Mouse (Mus musculus): ENCODE data around the gene Zc3h7a. TPM values are rescaled to one million over a fixed set of nuclear protein-coding genes. Genes with fewer than 3 reads are reported as not detected.
"Not testable (repeated sequence)": the region's sequence is repeated elsewhere in the genome, so short reads cannot be mapped to it uniquely, and the experiment has no call there.

The Zc3h7a gene
- polyA plus RNA-seq, 1 experiment from 2014 or later, result 100 TPM

- Histone ChIP-seq H3K4me1 (replicated peaks; ENCODE audit: control insufficient read depth, insufficient read depth, low read length) (no peaks in the 10 kb centered on the region; the same call in 1 of the 2 replicates), H3K9ac (ENCODE audit: low read length) (no peak overlapping the region), H3K27ac (ENCODE audit: low read depth, low read length) (no peak overlapping the region), H3K9me3 (ENCODE audit: control insufficient read depth, low read length) (no peaks in the 10 kb centered on the region), H3K27me3 (ENCODE audit: control insufficient read depth, insufficient read depth, low read length) (no peaks in the 10 kb centered on the region), H3K36me3 (ENCODE audit: control insufficient read depth, insufficient read depth, low read length) (no peaks in the 10 kb centered on the region), H3K4me3 (ENCODE audit: low read depth, low read length) (no peak overlapping the region), H3K4me2 (ENCODE audit: low read depth, low read length, severe bottlenecking) (no peak overlapping the region)
- no peak for DNase-seq (ENCODE audit: low spot score)
- no peak for ATAC-seq (replicated peaks; ENCODE audit: low FRiP score)
- 86% methylated on average over 6 of the region's 6 CpGs for WGBS
Measured at GRCm38 (mm10) chr16:11171679-11172078, 4.5 kb downstream of the Zc3h7a start.

DNA sequence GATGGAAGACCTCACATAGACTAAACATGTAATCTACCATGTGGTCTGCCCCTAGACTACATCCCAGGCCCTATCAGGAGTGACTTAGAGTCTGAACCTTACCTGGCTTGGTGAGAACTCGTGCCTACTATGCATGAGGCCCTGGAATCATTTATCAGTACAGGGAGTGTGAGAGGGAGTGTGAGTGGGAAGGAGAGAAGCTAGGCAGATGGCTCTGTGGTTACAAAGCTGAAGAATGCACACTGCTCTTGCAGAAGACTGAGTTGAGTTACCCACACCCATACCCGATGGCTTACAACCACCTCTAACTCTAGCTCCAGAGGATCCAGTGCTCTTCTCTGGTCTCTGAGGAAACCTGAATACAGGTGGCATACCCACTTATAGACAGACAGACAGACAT, 9.8 kb downstream of the Zc3h7a start:
- H3K9me3 ChIP-seq (ENCODE audit: control insufficient read depth, low read length), result no peaks in the 10 kb centered on the region

DNA sequence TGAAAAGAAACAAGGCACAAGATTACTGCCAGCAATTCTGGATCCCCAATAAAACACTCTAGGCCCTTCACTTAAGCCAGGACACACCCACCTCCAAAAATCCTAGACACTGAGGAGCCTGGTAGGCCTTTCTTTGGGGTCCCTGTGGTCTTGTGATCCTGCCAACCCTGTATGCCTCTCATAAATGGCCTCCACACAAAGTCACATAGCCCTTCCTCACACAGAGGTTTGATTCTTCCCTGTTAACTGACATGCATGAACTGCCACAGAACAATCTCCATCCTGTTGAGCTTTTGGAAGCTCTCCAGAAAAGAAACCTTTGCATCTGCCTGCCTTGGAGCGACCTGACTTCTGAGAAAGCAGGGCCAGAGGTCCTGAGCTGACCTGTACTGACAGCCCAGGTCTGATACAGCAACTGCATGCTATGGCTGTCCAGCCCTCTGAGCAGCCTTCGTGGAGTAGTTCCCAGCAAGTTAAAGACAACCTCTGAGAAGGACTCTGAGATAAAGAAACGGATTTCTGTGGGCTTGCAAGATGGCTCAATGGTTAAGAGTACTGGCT, 11.4 kb downstream of the Zc3h7a start:
- Histone ChIP-seq H3K9me3 (ENCODE audit: control insufficient read depth, low read length) (no peaks in the 10 kb centered on the region), H3K4me1 (replicated peaks; ENCODE audit: control insufficient read depth, insufficient read depth, low read length) (no peaks in the 10 kb centered on the region), H3K27me3 (ENCODE audit: control insufficient read depth, insufficient read depth, low read length) (no peaks in the 10 kb centered on the region), H3K9ac (ENCODE audit: low read length) (no peak overlapping the region), H3K4me3 (ENCODE audit: low read depth, low read length) (no peak overlapping the region), H3K4me2 (ENCODE audit: low read depth, low read length, severe bottlenecking) (no peak overlapping the region), H3K36me3 (ENCODE audit: control insufficient read depth, insufficient read depth, low read length) (no peaks in the 10 kb centered on the region), H3K27ac (ENCODE audit: low read depth, low read length) (no peak overlapping the region)
- DNase-seq (ENCODE audit: low spot score) (no peak), ATAC-seq (replicated peaks; ENCODE audit: low FRiP score) (no peak)
- WGBS, result 89% methylated on average over 3 of the region's 3 CpGs

More for the DNA sequence above, 9.8 kb downstream of the Zc3h7a start:
- no peak overlapping the region for H3K4me2 ChIP-seq (ENCODE audit: low read depth, low read length, severe bottlenecking)
- ATAC-seq (replicated peaks; ENCODE audit: low FRiP score), result no peak
- no peaks in the 10 kb centered on the region for H3K4me1 ChIP-seq (replicated peaks; ENCODE audit: control insufficient read depth, insufficient read depth, low read length)
- no peaks in the 10 kb centered on the region for H3K27me3 ChIP-seq (ENCODE audit: control insufficient read depth, insufficient read depth, low read length)
- DNase-seq (ENCODE audit: low spot score), result no peak
- H3K36me3 ChIP-seq (ENCODE audit: control insufficient read depth, insufficient read depth, low read length), result no peaks in the 10 kb centered on the region
- 91% methylated on average over 2 of the region's 2 CpGs for WGBS
- no peak overlapping the region for H3K4me3 ChIP-seq (ENCODE audit: low read depth, low read length)
- H3K27ac ChIP-seq (ENCODE audit: low read depth, low read length), result no peak overlapping the region
- H3K9ac ChIP-seq (ENCODE audit: low read length), result no peak overlapping the region

GRCm38 (mm10) chr16:11157721-11158120, 18.5 kb downstream of the Zc3h7a start:
- not testable (repeated sequence) for ATAC-seq (replicated peaks; ENCODE audit: low FRiP score)

GRCm38 (mm10) chr16:11154500-11154899, 21.7 kb downstream of the Zc3h7a start:
- Histone ChIP-seq H3K9ac (ENCODE audit: low read length) (no peak overlapping the region), H3K27me3 (ENCODE audit: control insufficient read depth, insufficient read depth, low read length) (no peaks in the 10 kb centered on the region), H3K4me2 (ENCODE audit: low read depth, low read length, severe bottlenecking) (no peak overlapping the region), H3K9me3 (ENCODE audit: control insufficient read depth, low read length) (no peaks in the 10 kb centered on the region), H3K4me3 (ENCODE audit: low read depth, low read length) (no peak overlapping the region), H3K27ac (ENCODE audit: low read depth, low read length) (no peak overlapping the region), H3K36me3 (ENCODE audit: control insufficient read depth, insufficient read depth, low read length) (peaks cover 3% of the 10 kb centered on the region; the same call in 1 of the 2 replicates), H3K4me1 (replicated peaks; ENCODE audit: control insufficient read depth, insufficient read depth, low read length) (no peaks in the 10 kb centered on the region)
- DNase-seq (ENCODE audit: low spot score), result no peak
- no peak for ATAC-seq (replicated peaks; ENCODE audit: low FRiP score)

More at GRCm38 (mm10) chr16:11157721-11158120, 18.5 kb downstream of the Zc3h7a start:
- WGBS, result 87% methylated on average over 1 of the region's 3 CpGs
- not testable (repeated sequence) for H3K4me2 ChIP-seq (ENCODE audit: low read depth, low read length, severe bottlenecking); H3K4me1 ChIP-seq (replicated peaks; ENCODE audit: control insufficient read depth, insufficient read depth, low read length); H3K36me3 ChIP-seq (ENCODE audit: control insufficient read depth, insufficient read depth, low read length); DNase-seq (ENCODE audit: low spot score); H3K27me3 ChIP-seq (ENCODE audit: control insufficient read depth, insufficient read depth, low read length); H3K9ac ChIP-seq (ENCODE audit: low read length); H3K27ac ChIP-seq (ENCODE audit: low read depth, low read length); H3K9me3 ChIP-seq (ENCODE audit: control insufficient read depth, low read length); H3K4me3 ChIP-seq (ENCODE audit: low read depth, low read length)

GRCm38 (mm10) chr16:11143706-11144483, 32.3 kb downstream of the Zc3h7a start:
- H3K9ac ChIP-seq (ENCODE audit: low read length); H3K27me3 ChIP-seq (ENCODE audit: control insufficient read depth, insufficient read depth, low read length); DNase-seq (ENCODE audit: low spot score); H3K27ac ChIP-seq (ENCODE audit: low read depth, low read length); H3K36me3 ChIP-seq (ENCODE audit: control insufficient read depth, insufficient read depth, low read length); ATAC-seq (replicated peaks; ENCODE audit: low FRiP score); H3K9me3 ChIP-seq (ENCODE audit: control insufficient read depth, low read length); H3K4me3 ChIP-seq (ENCODE audit: low read depth, low read length); H3K4me1 ChIP-seq (replicated peaks; ENCODE audit: control insufficient read depth, insufficient read depth, low read length); H3K4me2 ChIP-seq (ENCODE audit: low read depth, low read length, severe bottlenecking): not testable (repeated sequence)
- 15% methylated on average over 53 of the region's 56 CpGs for WGBS

GRCm38 (mm10) chr16:11134348-11135344, 41.5 kb downstream of the Zc3h7a start, which contains the start of gene Txndc11:
Gene Txndc11, minus strand, starts transcription at chr16:11134650.
- ATAC-seq (replicated peaks; ENCODE audit: low FRiP score) (peak; percentile 99), DNase-seq (ENCODE audit: low spot score) (peak; percentile 99)
- Histone ChIP-seq H3K9me3 (ENCODE audit: control insufficient read depth, low read length) (no peaks in the 10 kb centered on the region), H3K4me1 (replicated peaks; ENCODE audit: control insufficient read depth, insufficient read depth, low read length) (peaks cover 5% of the 10 kb centered on the region; the same call in 1 of the 2 replicates), H3K4me2 (ENCODE audit: low read depth, low read length, severe bottlenecking) (peak within 1 kb of the TSS; percentile 81), H3K36me3 (ENCODE audit: control insufficient read depth, insufficient read depth, low read length) (peaks cover 2% of the 10 kb centered on the region; the same call in 1 of the 2 replicates), H3K27ac (ENCODE audit: low read depth, low read length) (peak within 1 kb of the TSS; percentile 84), H3K9ac (ENCODE audit: low read length) (peak within 1 kb of the TSS; percentile 88), H3K27me3 (ENCODE audit: control insufficient read depth, insufficient read depth, low read length) (no peaks in the 10 kb centered on the region), H3K4me3 (ENCODE audit: low read depth, low read length) (peak within 1 kb of the TSS; percentile 92)
- under 1% methylated on average over 78 of the region's 80 CpGs for WGBS

Data from forebrain, embryonic 11.5 days (tissue).